Mouse (Mus musculus) intestine, postnatal 0 days (tissue): ENCODE measurements around the gene Six1. TPM values are rescaled to one million over a fixed set of nuclear protein-coding genes. Genes with fewer than 3 reads are reported as not detected.

Experiments used
- ATAC-seq: fragments of 200-750 bp; cut with Nextera tagmentation; 2 replicates; pipeline ENCODE4 v1.8.0; 2017; ENCODE audit warnings: mild to moderate bottlenecking, moderate TSS enrichment, moderate library complexity
- H3K27ac ChIP-seq: fragments of 300-500 bp; sonication (generic); 2 replicates; pipeline ENCODE4 v1.5.1; 2014; ENCODE audit warnings: mild to moderate bottlenecking, low read depth, low read length, moderate library complexity
- H3K27me3 ChIP-seq: fragments of 300-500 bp; sonication (generic); replicated peaks from 2 replicates; pipeline ENCODE4 v1.6.1; 2014; ENCODE audit warnings: low read length, mixed read lengths; ENCODE audit not compliant: control insufficient read depth, insufficient read depth
- H3K36me3 ChIP-seq: fragments of 300-500 bp; sonication (generic); 2 replicates; pipeline ENCODE4 v1.6.1; 2014; ENCODE audit warnings: mild to moderate bottlenecking, moderate library complexity; ENCODE audit not compliant: control insufficient read depth, insufficient read depth
- H3K4me1 ChIP-seq: fragments of 300-500 bp; sonication (generic); replicated peaks from 2 replicates; pipeline ENCODE4 v1.6.1; 2014; ENCODE audit warnings: antibody characterized with exemption, low read length, mixed read lengths; ENCODE audit not compliant: control insufficient read depth, insufficient read depth
- H3K4me2 ChIP-seq: fragments of 300-500 bp; sonication (generic); replicated peaks from 2 replicates; pipeline ENCODE4 v1.6.1; 2014; ENCODE audit warnings: low read depth, mild to moderate bottlenecking, moderate library complexity
- H3K4me3 ChIP-seq: fragments of 300-500 bp; sonication (generic); 2 replicates; pipeline ENCODE4 v1.5.1; 2014; ENCODE audit warnings: low read depth, low read length
- H3K9ac ChIP-seq: fragments of 300-500 bp; sonication (generic); 2 replicates; pipeline ENCODE4 v1.6.1; 2014; ENCODE audit warnings: mild to moderate bottlenecking, low read depth, low read length
- H3K9me3 ChIP-seq: fragments of 300-500 bp; sonication (generic); 2 replicates; pipeline ENCODE4 v1.6.1; 2016; ENCODE audit warnings: mixed run types; ENCODE audit not compliant: control insufficient read depth
- CTCF ChIP-seq: sonication (generic); IDR thresholded peaks from 2 replicates; pipeline ENCODE4 v1.5.1; 2016; ENCODE audit warnings: low read depth, mild to moderate bottlenecking, control low read depth, antibody characterized with exemption, moderate library complexity
- WGBS: fragments of 180-500 bp; shearing (Covaris S2); extraction: QIAGEN DNeasy Blood & Tissue Kit; methylation state at CpG from one replicate; pipeline ENCODE4 v1.1.7; 2014; 5-methylcytosine and 5-hydroxymethylcytosine counted together
- polyA plus RNA-seq: library from polyadenylated mRNA; unstranded; fragments of >200 nt; fragmentation: Nextera tagmentation; extraction: Ambion mirVana; gene quantifications from 2 replicates; pipeline ENCODE4 v1.2.1, GENCODE M21; 2015

The Six1 gene
- polyA plus RNA-seq, 1 experiment from 2014 or later = not detected

DNA sequence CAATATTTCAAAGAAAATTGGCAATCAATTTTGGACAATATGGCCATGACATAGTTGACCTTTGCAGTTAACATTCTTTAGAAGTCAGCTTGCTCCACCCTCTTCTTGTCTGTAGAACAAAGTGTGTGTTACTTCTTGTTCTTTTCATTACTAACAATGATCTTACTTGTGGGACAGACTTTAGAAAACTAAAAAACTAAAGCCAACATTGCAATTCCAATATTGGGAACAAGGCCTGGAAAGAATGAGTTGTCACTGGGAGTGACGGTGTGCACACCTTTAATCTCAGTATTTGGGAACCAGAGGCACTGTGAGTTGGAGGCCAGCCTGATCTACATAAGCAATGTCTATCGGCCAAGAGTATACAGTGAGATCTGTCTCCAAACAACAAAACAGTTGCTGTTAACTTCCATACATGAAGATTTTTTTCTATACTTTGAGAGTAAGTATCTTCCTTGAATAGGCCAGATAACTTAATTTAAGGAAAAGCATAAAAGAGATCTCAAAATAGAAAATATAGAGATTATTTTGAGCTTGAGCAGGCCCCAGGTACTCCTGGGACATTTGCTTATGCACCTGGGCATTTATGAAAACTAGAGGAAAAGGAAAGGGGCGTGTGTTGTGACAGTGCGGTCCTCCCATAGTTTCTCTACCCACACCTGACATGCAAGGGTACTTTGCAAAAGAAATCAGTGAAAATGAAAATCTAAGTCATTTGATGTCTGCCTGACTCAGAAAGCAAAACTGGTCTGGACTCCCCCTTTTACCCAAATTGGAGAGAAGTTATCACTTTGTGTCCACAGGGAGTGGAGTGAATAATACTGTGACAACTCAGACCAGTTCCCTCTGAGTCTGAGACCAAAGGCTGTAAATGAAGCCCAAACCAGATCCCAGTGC is 55.3 kb downstream of the Six1 start:
- Histone ChIP-seq H3K4me2 (no peak overlapping the region), H3K4me1 (no peaks in the 10 kb centered on the region), H3K27ac (no peak overlapping the region), H3K27me3 (no peaks in the 10 kb centered on the region; the same call in 1 of the 2 replicates), H3K36me3 (no peaks in the 10 kb centered on the region), H3K9ac (no peak overlapping the region), H3K9me3 (no peaks in the 10 kb centered on the region), H3K4me3 (no peak overlapping the region)
- no peak for TF ChIP-seq CTCF
- WGBS = 89% methylated on average over 4 of the region's 4 CpGs
- ATAC-seq = no peak

DNA sequence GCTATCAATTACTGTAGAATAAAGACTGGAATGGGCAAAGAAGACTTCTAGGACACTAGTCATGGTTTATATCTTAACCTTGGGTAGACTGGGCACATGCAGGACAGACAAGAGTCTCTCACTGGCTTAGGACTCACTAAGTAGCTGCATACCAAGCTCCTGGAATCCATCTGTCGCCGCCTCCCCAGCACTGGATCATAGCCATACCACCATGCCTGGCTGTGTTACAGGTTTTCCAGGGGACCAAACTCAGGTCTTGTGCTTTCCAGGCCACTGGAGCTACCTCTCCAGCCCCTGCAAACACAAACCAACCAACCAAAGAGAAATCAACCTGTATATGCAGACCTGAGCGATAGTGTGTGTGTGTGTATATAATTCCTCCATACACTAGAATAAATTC is 57.0 kb downstream of the Six1 start:
- ATAC-seq = no peak
- Histone ChIP-seq H3K27me3 (no peaks in the 10 kb centered on the region; the same call in 1 of the 2 replicates), H3K9ac (no peak overlapping the region), H3K27ac (no peak overlapping the region), H3K36me3 (no peaks in the 10 kb centered on the region), H3K4me2 (no peak overlapping the region), H3K9me3 (no peaks in the 10 kb centered on the region), H3K4me3 (no peak overlapping the region), H3K4me1 (no peaks in the 10 kb centered on the region)
- 93% methylated on average over 3 of the region's 3 CpGs for WGBS
- no peak for TF ChIP-seq CTCF

Other genes starting within 250 kb of the Six1 start
- not detected in 2 replicates for gene Six6, start 114.0 kb downstream of the Six1 start, polyA plus RNA-seq
- 0.59 and 0.61 TPM in 2 replicates for gene 4930447C04Rik, start 113.1 kb downstream of the Six1 start, polyA plus RNA-seq
- 0.03 and 0.05 TPM in 2 replicates for gene Six4, start 59.6 kb upstream of the Six1 start, polyA plus RNA-seq
- gene Mnat1, start 69.8 kb upstream of the Six1 start, polyA plus RNA-seq = 14.8 and 15.2 TPM in 2 replicates
- gene Trmt5, start 232.8 kb upstream of the Six1 start, polyA plus RNA-seq = 5.3 and 6.6 TPM in 2 replicates
- 19.2 and 26.3 TPM in 2 replicates for gene Slc38a6, start 232.9 kb upstream of the Six1 start, polyA plus RNA-seq